Mouse (Mus musculus) liver, embryonic 16.5 days (tissue): ENCODE results near the gene Ror2. TPM values are rescaled to one million over a fixed set of nuclear protein-coding genes. Genes with fewer than 3 reads are reported as not detected.

Source experiments
- ATAC-seq: fragments of 200-750 bp; cut with Nextera tagmentation; 2 replicates; pipeline ENCODE4 v1.8.0; 2017; ENCODE audit warnings: low read depth, mild to moderate bottlenecking, moderate number of reproducible peaks, moderate library complexity
- H3K27ac ChIP-seq: fragments of 300-500 bp; sonication (generic); 2 replicates; pipeline ENCODE4 v1.5.1; 2014; ENCODE audit warnings: mild to moderate bottlenecking, low read length
- H3K27me3 ChIP-seq: fragments of 300-500 bp; sonication (generic); 2 replicates; pipeline ENCODE4 v1.6.1; 2014; ENCODE audit warnings: low read depth, low read length, mixed read lengths; ENCODE audit not compliant: control insufficient read depth, insufficient read depth
- H3K36me3 ChIP-seq: fragments of 300-500 bp; sonication (generic); 2 replicates; pipeline ENCODE4 v1.6.1; 2014; ENCODE audit warnings: mild to moderate bottlenecking; ENCODE audit not compliant: control insufficient read depth, insufficient read depth
- H3K4me1 ChIP-seq: fragments of 300-500 bp; sonication (generic); 2 replicates; pipeline ENCODE4 v1.6.1; 2014; ENCODE audit warnings: low read depth, low read length, mixed read lengths; ENCODE audit not compliant: control insufficient read depth
- H3K4me2 ChIP-seq: fragments of 300-500 bp; sonication (generic); 2 replicates; pipeline ENCODE4 v1.6.1; 2014; ENCODE audit warnings: low read depth, low read length, mixed read lengths
- H3K4me3 ChIP-seq: fragments of 300-500 bp; sonication (generic); 2 replicates; pipeline ENCODE4 v1.5.1; 2014; ENCODE audit warnings: low read depth, mild to moderate bottlenecking, low read length
- H3K9ac ChIP-seq: fragments of 300-500 bp; sonication (generic); 2 replicates; pipeline ENCODE4 v1.6.1; 2014; ENCODE audit warnings: low read depth, low read length
- H3K9me3 ChIP-seq: fragments of 300-500 bp; sonication (generic); replicated peaks from 2 replicates; pipeline ENCODE4 v1.6.1; 2016; ENCODE audit warnings: low read length; ENCODE audit not compliant: control insufficient read depth
- WGBS: fragments of 180-500 bp; shearing (Covaris S2); extraction: QIAGEN DNeasy Blood & Tissue Kit; methylation state at CpG from one replicate; pipeline ENCODE4 v1.1.7; 2014; ENCODE audit not compliant: insufficient replicate concordance; 5-methylcytosine and 5-hydroxymethylcytosine counted together
- polyA plus RNA-seq: library from polyadenylated mRNA; unstranded; fragments of >200 nt; fragmentation: Nextera tagmentation; extraction: Ambion mirVana; gene quantifications from 2 replicates; pipeline ENCODE4 v1.2.1, GENCODE M21; 2015

Ror2 gene
- polyA plus RNA-seq, 1 experiment from 2014 or later: 0.24 TPM

DNA sequence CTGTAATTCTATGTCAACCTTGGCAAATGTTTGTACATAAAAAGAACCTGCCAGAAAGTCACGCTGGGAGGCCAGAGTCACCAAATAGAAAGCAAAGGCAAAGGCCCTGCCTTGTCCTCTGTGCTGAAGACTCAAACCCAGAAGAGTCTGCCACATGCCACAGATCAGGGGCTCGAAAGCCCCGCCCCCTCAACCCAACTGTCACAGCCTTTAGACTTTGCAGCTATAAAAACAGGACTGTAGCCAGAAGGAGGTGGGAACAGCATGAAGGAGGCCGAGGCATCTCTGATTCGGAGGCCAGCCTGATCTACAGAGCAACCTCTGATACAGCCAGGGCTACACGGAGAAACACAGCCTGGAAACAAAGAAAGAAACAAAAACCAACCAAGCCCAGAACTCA, 37.8 kb downstream of the Ror2 start:
- Histone ChIP-seq H3K4me2 (no peak overlapping the region), H3K36me3 (no peaks in the 10 kb centered on the region), H3K9ac (no peak overlapping the region), H3K27ac (no peak overlapping the region), H3K9me3 (no peaks in the 10 kb centered on the region), H3K27me3 (no peaks in the 10 kb centered on the region), H3K4me1 (no peaks in the 10 kb centered on the region), H3K4me3 (no peak overlapping the region)
- 45% methylated on average over 6 of the region's 6 CpGs for WGBS
- ATAC-seq: no peak

DNA sequence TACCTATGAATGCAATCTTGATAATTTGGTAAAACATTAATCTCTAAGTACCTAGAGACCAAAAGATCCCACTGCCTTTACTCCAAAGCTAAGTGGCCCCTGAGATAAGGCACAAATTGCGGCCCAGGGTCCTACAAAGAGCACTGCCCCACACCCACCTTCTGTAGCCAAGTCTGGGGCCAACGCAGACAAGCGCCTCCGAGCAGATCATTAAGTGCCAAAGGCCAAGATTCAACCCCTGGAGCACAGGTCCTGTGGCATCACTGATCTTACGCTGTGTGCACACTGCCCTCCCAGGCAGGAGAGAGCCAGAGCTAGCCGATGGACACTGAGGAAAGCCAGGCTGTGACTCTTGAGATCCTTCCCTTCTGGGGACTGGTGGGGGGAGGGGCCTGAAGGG, 38.7 kb downstream of the Ror2 start:
- Histone ChIP-seq H3K4me3 (no peak overlapping the region), H3K4me1 (no peaks in the 10 kb centered on the region), H3K27ac (no peak overlapping the region), H3K36me3 (no peaks in the 10 kb centered on the region), H3K9ac (no peak overlapping the region), H3K27me3 (no peaks in the 10 kb centered on the region), H3K9me3 (no peaks in the 10 kb centered on the region), H3K4me2 (no peak overlapping the region)
- WGBS: 57% methylated on average over 6 of the region's 6 CpGs
- ATAC-seq: no peak

DNA sequence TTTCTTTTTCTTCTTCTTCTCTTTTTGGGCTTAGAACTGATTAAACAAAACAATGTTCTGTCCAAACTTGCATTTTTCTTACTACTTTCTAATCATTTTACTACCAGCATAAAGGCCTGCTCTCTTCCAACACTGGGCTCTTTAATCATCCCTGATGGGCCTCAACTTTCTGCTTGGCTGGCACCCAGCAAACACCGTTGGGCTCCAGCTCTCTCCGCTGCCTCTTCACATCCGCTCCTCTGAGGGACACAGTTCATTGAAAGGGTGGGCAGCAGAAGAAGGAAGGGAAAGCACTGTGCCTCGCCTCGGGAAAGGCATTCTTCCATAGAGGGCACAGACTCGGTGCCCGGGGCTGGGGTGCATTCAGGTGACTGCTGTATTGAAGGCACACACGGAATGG, 41.8 kb downstream of the Ror2 start:
- no peak for ATAC-seq
- no peak overlapping the region for H3K4me3 ChIP-seq
- 63% methylated on average over 8 of the region's 8 CpGs for WGBS
- H3K9me3 ChIP-seq: no peaks in the 10 kb centered on the region
- H3K36me3 ChIP-seq: no peaks in the 10 kb centered on the region
- H3K4me1 ChIP-seq: no peaks in the 10 kb centered on the region
- H3K27ac ChIP-seq: no peak overlapping the region
- H3K9ac ChIP-seq: no peak overlapping the region
- no peak overlapping the region for H3K4me2 ChIP-seq
- no peaks in the 10 kb centered on the region for H3K27me3 ChIP-seq

DNA sequence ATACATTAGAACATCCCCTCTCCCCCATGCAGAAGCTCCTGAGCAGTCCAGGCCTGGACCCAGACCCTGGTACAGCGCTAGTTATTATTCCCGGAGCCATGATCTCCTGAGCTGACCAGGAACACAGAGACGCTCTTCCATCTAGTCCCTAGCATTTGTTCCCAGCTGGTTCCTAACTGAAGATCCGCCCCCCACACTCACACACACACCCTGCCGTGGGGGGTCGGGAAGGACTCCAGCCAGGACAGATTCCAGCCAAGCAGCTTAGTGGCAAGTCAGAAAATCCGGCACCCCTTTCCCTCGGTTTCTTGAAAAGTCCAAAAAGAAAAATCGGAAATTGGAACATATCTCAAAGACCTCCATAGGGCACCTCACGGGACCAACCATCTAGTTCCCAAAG, 48.5 kb downstream of the Ror2 start:
- H3K27ac ChIP-seq: no peak overlapping the region
- no peak overlapping the region for H3K4me3 ChIP-seq
- ATAC-seq: no peak
- no peaks in the 10 kb centered on the region for H3K36me3 ChIP-seq
- H3K4me2 ChIP-seq: no peak overlapping the region
- WGBS: 52% methylated on average over 10 of the region's 10 CpGs
- no peaks in the 10 kb centered on the region for H3K4me1 ChIP-seq
- H3K9me3 ChIP-seq: no peaks in the 10 kb centered on the region
- no peak overlapping the region for H3K9ac ChIP-seq
- peaks cover 3% of the 10 kb centered on the region for H3K27me3 ChIP-seq

DNA sequence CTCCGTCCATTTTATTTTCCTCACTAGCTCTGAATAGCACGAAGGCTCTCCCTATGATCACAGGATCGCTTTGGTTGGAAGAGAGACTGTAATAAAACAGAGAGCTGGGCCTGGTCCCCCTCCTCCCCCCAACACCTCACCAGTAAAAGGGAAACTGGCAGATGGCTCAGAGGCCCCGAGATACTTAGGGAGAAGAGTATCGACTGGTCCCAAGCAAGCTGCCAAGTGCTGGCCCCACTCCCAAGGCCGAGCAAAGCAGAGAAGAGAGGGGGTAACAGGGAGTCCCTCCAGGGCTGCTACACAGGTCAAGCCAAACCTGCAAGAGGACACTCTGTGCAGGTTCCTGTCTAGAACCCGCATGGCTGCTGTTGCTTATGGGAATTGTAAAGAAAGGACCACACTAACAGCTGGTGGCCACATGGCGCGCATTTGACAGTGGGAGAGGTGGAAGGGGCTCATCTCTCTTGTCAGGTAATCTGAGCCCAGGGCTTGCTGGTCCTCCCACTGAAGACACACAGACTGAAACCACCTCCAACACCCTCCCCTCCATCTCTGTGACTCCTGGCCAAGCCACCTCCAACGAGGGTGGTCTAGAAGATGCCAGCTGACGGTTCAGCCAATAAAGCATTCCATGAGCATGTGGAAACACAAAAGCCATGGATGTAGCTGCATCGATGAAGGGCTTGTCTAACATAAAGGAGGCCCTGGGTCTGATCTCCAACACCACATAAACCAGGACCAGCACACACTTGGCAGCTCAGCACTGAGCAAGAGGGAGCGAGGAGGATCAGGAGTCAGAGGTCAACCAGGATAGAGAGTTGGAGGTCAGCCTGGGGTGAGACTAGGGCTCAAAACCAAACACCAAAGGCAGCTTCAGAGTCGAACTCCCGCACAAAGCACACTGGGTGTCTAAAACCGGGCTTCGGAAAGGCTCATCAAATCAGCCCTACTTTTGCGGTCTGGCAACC, 49.2 kb downstream of the Ror2 start:
- H3K4me2 ChIP-seq: no peak overlapping the region
- H3K4me1 ChIP-seq: no peaks in the 10 kb centered on the region
- H3K9me3 ChIP-seq: no peaks in the 10 kb centered on the region
- 42% methylated on average over 18 of the region's 18 CpGs for WGBS
- H3K36me3 ChIP-seq: no peaks in the 10 kb centered on the region
- H3K9ac ChIP-seq: no peak overlapping the region
- ATAC-seq: no peak
- H3K4me3 ChIP-seq: no peak overlapping the region
- H3K27ac ChIP-seq: no peak overlapping the region
- peaks cover 3% of the 10 kb centered on the region for H3K27me3 ChIP-seq

DNA sequence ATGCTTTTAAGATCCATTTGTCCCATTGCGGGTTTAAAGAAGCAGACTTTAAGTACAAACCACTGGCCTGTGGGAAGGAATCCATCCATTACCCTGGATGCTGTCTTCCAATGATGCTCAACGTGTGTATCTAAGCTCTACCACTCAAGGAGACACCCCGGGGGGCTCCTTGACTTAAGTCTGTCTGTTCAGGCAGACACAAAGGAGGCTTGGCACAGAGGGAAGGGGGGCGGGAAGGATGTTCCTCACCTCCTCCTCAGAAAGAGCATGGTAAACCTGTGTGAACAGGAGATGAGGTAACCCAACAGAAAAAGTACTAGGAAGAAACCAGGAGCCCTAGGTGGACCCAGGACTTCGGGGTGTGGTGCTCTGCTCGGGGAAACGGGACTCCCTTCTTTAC, 50.0 kb downstream of the Ror2 start:
- no peaks in the 10 kb centered on the region for H3K9me3 ChIP-seq
- H3K36me3 ChIP-seq: no peaks in the 10 kb centered on the region
- H3K4me2 ChIP-seq: no peak overlapping the region
- no peaks in the 10 kb centered on the region for H3K4me1 ChIP-seq
- H3K27me3 ChIP-seq: peaks cover 3% of the 10 kb centered on the region
- 32% methylated on average over 7 of the region's 7 CpGs for WGBS
- ATAC-seq: no peak
- H3K4me3 ChIP-seq: no peak overlapping the region
- H3K9ac ChIP-seq: no peak overlapping the region
- H3K27ac ChIP-seq: no peak overlapping the region

DNA sequence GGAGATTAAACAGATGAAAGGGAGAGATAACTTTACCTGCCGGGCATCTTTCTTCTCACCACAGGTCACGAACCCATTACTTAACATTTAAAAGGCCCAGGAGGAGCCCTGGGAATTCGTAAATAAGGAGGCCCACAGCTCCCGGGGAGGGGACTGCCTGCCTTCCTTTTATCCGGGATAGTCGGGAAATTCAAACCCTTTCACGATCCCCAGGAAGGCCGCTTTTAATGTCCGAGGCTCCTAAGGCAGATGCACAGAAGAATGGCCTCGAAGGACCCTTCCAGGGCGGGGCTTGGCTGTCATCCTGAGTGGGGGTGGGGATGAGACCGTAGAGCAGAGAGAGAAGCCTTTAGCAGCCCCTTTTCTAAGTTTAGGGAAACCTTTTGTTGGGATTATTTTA, 51.1 kb downstream of the Ror2 start:
- no peak for ATAC-seq

DNA sequence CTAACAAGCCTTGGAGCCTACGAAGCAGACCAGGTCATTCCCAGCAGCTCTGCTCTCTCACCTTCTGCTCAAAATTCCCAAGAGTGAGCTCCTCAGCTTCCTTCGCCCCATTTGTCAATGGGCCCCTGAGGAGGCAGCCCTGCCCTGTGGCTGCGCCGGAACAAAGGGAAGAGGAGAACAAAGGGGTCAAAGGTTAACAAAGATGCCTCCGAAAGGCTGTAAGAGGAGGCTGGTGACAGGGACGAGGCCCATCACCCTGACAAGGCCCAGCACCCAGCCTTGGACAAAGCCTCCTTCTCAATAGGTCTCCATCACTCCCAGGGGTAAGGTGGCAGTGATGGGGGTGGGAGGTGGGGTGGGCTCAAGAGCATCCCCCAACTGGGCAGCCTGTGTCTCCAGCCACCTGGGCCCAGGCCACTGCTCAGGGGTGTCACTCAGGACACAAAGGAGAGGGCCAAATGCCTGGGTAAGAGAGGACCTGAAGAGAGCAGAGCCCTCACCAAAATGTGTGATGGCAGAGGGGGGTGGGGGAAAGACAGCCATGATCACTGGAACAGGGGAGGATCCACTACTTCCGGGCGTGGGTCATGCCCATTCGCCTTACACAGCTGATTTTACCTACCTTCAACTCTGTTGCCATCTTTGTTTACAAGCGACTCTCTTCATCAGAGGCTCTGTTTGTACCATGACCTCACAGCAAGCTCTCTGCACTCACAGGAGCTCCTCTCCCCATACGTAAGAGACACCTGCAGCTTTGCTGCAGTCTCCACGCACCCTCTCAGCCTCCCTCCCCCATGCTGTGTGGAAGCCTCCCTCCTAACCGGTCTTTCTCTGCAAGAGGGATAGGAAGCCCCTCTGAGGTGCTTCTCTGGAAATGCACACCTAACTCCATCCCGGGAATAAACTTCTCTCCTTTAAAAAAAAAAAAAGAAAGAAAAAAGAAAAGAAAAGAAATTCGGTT, 51.8 kb downstream of the Ror2 start:
- H3K9ac ChIP-seq: no peak overlapping the region
- H3K9me3 ChIP-seq: no peaks in the 10 kb centered on the region
- H3K27ac ChIP-seq: no peak overlapping the region
- no peak for ATAC-seq
- H3K27me3 ChIP-seq: peaks cover 3% of the 10 kb centered on the region
- no peak overlapping the region for H3K4me2 ChIP-seq
- H3K36me3 ChIP-seq: no peaks in the 10 kb centered on the region
- no peaks in the 10 kb centered on the region for H3K4me1 ChIP-seq
- H3K4me3 ChIP-seq: no peak overlapping the region
- 47% methylated on average over 15 of the region's 15 CpGs for WGBS

More for the DNA sequence above, 51.1 kb downstream of the Ror2 start:
- Histone ChIP-seq H3K4me1 (no peaks in the 10 kb centered on the region), H3K4me2 (no peak overlapping the region), H3K27me3 (peaks cover 3% of the 10 kb centered on the region), H3K9me3 (no peaks in the 10 kb centered on the region), H3K27ac (no peak overlapping the region), H3K4me3 (no peak overlapping the region), H3K36me3 (no peaks in the 10 kb centered on the region), H3K9ac (no peak overlapping the region)
- 16% methylated on average over 12 of the region's 12 CpGs for WGBS
